Mouse (Mus musculus) retina, postnatal 1 day (tissue): Measurements from ENCODE around the gene Krt35.

ENCODE experiments used
- DNase-seq: peaks from one replicate; pipeline ENCODE4 v3.0.0-alpha.2; 2012

Krt35 gene

GRCm38 (mm10) chr11:100096141-100096540 is at the start of gene Krt35:
Gene Krt35, minus strand, starts transcription at chr11:100096241.
- DNase-seq = no peak

- no peak for DNase-seq
These were observed 49.1 kb upstream of the Krt35 start for GRCm38 (mm10) chr11:100145104-100145503.

- no peak for DNase-seq
These were observed 44.9 kb upstream of the Krt35 start for GRCm38 (mm10) chr11:100140966-100141365.

DNA sequence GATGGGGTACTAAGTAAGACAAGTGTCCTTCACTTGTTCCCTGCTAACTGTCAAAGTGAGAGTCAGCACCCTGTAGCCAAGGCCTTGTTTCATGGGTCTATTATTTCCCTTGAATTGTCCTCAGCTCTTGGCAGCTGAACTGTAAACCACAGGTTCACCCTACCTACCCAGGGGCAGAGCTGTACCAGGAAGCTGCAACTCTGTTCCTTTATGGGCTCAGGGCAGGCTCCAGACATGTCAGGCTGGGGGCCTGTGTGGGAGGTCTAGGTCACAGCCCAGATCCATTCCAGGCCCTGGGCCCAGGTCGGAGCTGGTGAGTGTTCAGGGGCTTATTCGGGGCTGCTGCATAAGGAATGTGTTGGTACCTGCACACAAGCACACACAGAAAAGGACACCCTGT is 43.4 kb upstream of the Krt35 start:
- DNase-seq = peak; percentile 10

GRCm38 (mm10) chr11:100138809-100139208 is 42.8 kb upstream of the Krt35 start:
- DNase-seq = no peak

DNA sequence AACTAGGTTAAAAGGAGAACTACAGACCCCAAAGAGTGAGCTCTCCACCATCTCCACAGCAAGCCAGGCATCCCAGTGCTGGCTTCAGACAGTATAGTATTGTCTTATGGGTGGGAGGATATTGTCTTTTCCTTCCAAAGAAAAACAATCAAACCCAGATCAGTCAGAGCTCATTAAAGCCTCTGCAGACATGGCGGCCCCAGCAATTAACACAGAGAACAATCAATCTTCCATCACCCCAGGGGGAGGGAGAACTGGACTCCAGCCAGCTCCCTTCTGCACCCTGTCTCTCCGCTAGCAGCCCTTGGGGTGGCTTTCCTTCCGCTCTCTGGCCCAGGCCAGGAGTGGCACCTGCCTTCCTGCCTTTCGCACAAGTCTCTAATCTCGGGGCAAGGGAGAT is 41.7 kb upstream of the Krt35 start:
- DNase-seq = peak; percentile 95

GRCm38 (mm10) chr11:100136559-100136958 is 40.5 kb upstream of the Krt35 start:
- peak; percentile 26 for DNase-seq

GRCm38 (mm10) chr11:100135731-100136130 is 39.7 kb upstream of the Krt35 start, which contains the start of gene Krt15:
Gene Krt15, minus strand, starts transcription at chr11:100135928.
- no peak for DNase-seq

GRCm38 (mm10) chr11:100124901-100125300 is 28.9 kb upstream of the Krt35 start:
- no peak for DNase-seq

- no peak for DNase-seq
These were observed 25.4 kb upstream of the Krt35 start, which contains the start of gene Krt13 for GRCm38 (mm10) chr11:100121466-100121865. Gene Krt13, minus strand, starts transcription at chr11:100121566.

GRCm38 (mm10) chr11:100120331-100120730 is 24.3 kb upstream of the Krt35 start:
- DNase-seq = no peak

DNA sequence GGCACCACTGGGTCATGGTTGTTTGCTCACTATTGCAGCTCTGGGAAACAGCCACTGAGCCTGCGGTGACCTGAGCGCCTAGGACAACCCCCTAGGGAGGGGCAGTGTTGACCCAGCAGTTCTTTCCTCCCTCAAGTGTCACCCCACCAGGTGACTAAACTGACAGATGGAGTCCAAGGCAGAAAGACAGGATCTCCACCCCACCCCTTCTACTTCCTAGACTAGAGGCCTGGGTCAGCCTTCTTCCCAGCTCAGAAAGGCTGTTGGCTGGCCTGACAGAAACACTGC is 17.6 kb upstream of the Krt35 start:
- no peak for DNase-seq

DNA sequence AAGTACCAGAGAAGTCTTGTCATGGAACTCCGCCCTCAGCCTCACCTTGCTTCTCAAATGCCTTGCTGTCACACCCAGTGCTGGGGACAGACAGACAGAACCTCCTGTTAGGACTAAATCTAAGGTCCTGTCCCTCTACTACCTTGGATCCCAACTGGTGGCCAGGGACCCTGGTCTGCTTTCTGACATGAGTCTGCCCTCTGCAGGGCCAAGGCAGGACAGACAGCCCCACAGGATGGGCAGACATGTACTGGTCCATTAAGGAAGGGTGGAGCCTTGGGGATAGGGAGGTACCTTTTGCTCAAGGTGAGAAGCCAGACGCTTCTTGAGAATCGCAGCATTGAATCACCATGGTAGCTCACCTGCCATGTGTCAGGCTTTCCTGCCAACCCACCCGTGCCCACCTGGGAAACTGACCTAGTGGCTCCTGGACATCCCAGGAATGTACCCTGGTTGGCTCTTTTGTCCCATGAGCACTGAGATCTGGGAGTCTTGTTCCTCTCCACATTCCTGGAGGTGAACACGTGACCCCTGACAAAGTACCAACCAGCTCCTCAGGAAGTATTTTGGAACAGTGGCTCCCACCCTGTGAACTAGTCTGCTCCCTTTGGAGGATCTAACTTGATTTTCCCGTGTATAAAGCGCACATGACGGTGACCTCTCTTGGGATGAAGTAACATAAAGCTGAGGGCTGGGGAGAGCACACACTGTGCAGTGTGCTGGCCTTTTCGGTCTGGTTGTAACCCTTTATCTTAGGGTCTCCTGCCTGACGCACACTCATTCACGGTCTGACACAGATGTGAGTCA is 17.1 kb upstream of the Krt35 start:
- no peak for DNase-seq

GRCm38 (mm10) chr11:100105576-100106122 is 9.6 kb upstream of the Krt35 start, which contains the start of gene Krt36:
Gene Krt36, minus strand, starts transcription at chr11:100105626.
- no peak for DNase-seq

DNA sequence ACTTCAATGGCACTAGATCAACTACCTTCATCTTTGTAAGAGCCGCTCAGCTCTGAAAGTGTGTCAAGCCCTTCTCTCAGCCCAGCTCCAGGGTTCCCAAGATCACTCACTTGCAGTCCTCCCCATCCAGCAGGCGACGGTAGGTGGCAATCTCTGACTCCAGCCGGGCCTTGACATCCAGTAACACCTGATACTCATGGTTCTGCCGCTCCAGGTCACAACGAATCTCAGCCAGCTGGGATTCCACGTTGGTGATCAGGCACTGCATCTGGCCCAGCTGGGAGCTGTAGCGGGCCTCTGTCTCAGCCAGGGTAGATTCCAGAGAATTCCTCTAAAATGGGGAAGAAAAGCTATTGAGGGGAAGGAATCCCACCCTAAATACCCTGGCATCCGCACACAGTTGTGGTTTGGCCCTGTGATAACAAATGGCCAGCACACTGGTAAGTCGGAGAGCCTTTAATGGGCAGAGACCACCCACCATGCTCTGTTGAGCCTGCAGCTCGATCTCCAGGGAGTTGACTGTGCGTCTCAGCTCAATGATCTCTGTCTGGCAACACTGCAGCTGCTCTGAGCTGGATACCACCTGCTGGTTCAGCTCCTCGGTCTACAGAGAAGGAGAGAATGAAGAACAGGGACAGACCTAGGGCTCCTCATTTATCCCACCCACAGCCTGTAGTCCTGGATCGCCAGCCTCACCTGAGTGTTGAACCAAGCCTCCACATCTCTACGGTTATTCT is 6.8 kb upstream of the Krt35 start:
- peak; percentile 76 for DNase-seq

- no peak for DNase-seq
These were observed 4.3 kb upstream of the Krt35 start for GRCm38 (mm10) chr11:100100391-100100790.

GRCm38 (mm10) chr11:100097819-100098218 is 1.8 kb upstream of the Krt35 start:
- peak; percentile 27 for DNase-seq

DNA sequence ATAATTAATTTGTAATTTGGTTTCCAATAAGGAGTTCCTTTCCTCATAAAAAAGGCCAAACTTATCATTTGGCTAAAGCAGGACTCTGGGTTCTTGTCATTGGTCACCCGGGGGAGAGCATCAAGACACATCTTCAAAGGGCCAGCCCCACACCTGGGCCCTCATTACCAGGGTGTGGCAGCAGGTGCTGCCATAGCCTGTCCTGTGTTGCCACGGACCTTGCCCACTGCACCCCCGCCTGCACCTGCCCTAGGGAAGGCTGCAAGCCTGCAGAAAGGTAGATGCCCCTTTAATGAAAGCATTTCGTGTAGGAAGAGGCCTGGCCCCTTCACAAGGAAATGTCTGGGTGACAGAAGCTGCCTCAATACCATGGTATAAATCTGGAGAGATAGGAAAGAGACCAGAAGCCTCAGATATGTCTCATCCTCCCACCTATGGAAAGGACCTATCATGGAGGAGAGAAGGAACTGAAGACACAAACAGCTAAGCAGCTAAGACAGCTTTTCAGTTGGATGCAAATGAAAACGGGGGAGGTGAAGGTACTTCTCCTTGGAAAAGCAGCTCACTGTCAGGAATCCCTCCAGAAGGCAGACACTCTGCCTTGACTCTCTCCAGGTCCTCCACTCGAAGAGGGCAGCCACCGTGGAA is 7.5 kb downstream of the Krt35 start:
- no peak for DNase-seq

DNA sequence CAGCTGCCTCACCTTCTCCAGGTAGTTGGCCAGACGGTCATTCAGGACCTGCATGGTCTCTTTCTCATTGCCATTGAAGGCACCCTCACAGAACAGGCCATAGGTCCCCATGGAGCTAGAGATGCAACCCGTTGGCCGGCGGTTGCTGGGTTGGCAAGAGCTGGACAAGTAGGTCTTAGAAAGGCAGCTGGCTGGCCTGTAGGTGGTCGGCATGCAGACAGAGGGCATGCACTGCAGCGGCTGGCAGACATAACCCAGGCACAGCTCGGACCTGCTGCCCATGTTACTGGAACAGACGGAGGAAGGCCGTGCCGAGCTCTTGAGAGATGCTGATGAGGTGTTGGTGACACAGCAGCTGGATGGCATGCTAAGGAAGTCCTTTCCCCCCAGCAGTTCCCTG is 8.2 kb downstream of the Krt35 start, which contains the start of gene Krt32:
Krt32 (minus strand) TSS at position 366 of the 400 bp plus-strand sequence.
- DNase-seq = no peak

- DNase-seq = no peak
These were observed 22.2 kb downstream of the Krt35 start for GRCm38 (mm10) chr11:100073873-100074272.

DNA sequence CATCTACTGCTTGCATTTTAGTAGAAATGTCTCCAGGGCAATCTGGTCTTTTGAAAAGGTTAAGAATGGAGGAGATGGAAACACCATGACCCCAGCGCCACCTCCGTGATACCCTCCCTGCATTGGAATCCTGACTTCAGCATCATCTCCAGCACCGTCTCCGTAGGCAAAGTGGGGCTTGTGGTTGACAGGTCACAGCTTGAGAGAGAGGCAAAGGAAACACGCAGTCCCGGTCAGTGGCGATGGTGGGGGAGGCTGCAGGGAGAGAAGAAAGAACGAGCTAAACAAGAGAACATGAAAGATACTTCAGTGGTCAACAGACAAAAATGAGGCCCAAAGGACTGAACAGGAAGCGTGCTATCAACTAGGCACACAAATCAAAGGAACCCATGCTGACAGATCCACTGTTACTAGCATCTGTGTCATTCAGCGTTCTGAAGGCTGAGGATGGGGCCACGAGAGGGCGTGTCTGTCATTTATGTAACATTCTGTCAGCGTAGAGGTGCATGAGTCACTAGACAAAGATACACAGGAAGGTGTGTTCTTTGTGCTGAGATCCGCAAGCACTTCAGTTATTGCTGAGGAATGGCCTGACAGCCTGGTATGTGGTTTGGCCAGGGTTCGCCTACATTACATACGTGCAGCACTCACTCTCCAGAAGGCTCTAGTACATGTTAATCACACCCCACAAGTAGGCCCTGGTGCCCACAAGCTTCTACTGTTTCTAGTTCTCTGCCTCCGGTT is 28.6 kb downstream of the Krt35 start:
- no peak for DNase-seq

DNA sequence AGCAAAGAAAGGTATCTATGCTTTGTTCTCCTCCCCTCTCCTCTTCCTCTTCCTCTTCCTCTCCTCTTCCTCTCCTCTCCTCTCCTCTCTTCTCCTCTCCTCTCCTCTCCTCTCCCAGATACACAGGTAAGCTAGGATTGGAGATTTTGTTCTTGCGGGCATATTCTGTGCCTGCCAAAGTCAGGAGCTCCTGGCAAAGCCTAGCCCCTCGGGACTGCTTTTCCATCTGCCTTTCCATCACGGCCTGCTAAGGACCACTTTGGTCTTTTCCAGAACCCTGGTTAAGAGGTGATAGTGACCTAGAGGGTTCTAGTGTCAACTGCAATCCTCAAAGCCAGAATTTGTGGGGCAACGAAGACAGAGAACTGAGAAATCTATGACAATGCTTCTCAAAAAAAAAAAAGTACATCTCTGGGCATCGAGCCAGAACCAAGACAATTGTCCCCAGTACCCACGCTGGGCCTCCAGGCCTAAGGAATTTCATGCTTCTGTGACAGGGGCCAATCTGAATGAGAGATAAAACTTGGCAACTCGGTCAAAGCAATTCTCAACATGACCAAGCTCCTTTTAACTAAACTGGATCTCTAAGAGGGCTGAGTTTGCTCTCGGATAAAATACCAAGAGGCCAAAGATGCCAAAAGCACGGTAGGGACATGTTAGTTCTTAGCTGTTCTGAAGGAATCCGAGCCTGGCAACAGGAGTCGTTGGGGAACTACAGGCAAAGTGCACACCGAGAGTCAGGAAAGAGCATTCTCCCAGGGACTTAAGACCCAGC is 29.6 kb downstream of the Krt35 start:
- DNase-seq = peak; percentile 89
